Mouse (Mus musculus) hindbrain, embryonic 15.5 days (tissue): Measurements from ENCODE around the gene Tax1bp1. TPM values are rescaled to one million over a fixed set of nuclear protein-coding genes. Genes with fewer than 3 reads are reported as not detected.

Experiments
- ATAC-seq: fragments of 200-750 bp; cut with Nextera tagmentation; 2 replicates; pipeline ENCODE4 v1.8.0; 2017; ENCODE audit warnings: low read depth, moderate number of reproducible peaks, moderate TSS enrichment; ENCODE audit not compliant: low FRiP score
- H3K27ac ChIP-seq: fragments of 300-500 bp; sonication (generic); replicated peaks from 2 replicates; pipeline ENCODE4 v1.5.1; 2015; ENCODE audit warnings: mild to moderate bottlenecking, inconsistent platforms
- H3K27me3 ChIP-seq: fragments of 300-500 bp; sonication (generic); 2 replicates; pipeline ENCODE4 v1.6.1; 2015; ENCODE audit warnings: control low read depth, inconsistent platforms
- H3K36me3 ChIP-seq: fragments of 300-500 bp; sonication (generic); 2 replicates; pipeline ENCODE4 v1.6.1; 2015; ENCODE audit warnings: control low read depth, inconsistent platforms
- H3K4me1 ChIP-seq: fragments of 300-500 bp; sonication (generic); replicated peaks from 2 replicates; pipeline ENCODE4 v1.6.1; 2015; ENCODE audit warnings: control low read depth, inconsistent platforms
- H3K4me2 ChIP-seq: fragments of 300-500 bp; sonication (generic); 2 replicates; pipeline ENCODE4 v1.6.1; 2015; ENCODE audit warnings: moderate library complexity, mild to moderate bottlenecking, inconsistent platforms
- H3K4me3 ChIP-seq: fragments of 300-500 bp; sonication (generic); 2 replicates; pipeline ENCODE4 v1.5.1; 2015; ENCODE audit warnings: mild to moderate bottlenecking, inconsistent platforms
- H3K9ac ChIP-seq: fragments of 300-500 bp; sonication (generic); 2 replicates; pipeline ENCODE4 v1.6.1; 2015; ENCODE audit warnings: inconsistent platforms
- H3K9me3 ChIP-seq: fragments of 300-500 bp; sonication (generic); 2 replicates; pipeline ENCODE4 v1.6.1; 2016; ENCODE audit warnings: control low read depth, inconsistent platforms
- whole genome bisulfite sequencing: fragments of 180-500 bp; shearing (Covaris S2); methylation state at CpG from one replicate; pipeline ENCODE4 v1.1.7; 2015; 5-methylcytosine and 5-hydroxymethylcytosine counted together
- polyA plus RNA-seq: library from polyadenylated mRNA; unstranded; fragments of >200 nt; fragmentation: Nextera tagmentation; extraction: Ambion mirVana; gene quantifications from 2 replicates; pipeline ENCODE4 v1.2.1, GENCODE M21; 2015

Gene Tax1bp1
- polyA plus RNA-seq, 1 experiment from 2014 or later, result 142 TPM

DNA sequence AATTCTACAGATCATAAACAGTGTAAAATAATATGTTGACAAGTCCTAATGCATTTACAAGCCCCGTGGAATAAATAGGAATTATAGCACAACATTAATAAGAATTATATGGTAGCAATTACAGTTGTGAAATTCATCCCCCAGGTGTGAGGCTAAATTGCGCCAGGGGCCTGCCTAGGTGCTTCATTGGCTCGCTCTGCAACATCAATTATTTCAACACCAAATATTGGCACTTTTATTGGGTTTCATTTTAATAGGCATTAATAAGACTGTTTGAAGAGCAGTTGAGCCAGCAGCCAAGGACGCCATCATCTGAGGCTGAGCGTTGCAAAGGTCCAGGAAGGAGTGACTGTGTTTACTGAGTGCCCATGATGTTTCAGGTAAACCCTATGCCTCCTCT, 65.0 kb downstream of the Tax1bp1 start:
- 0 out of 2 replicates have a peak, but pooled peaks cover 4% of the 10 kb centered on the region for H3K36me3 ChIP-seq
- H3K4me3 ChIP-seq, result no peak overlapping the region
- no peak for ATAC-seq
- no peaks in the 10 kb centered on the region for H3K9me3 ChIP-seq
- 89% methylated on average over 5 of the region's 5 CpGs for WGBS
- H3K4me2 ChIP-seq, result no peak overlapping the region
- H3K27me3 ChIP-seq, result no peaks in the 10 kb centered on the region
- H3K27ac ChIP-seq, result no peak overlapping the region
- H3K9ac ChIP-seq, result no peak overlapping the region
- H3K4me1 ChIP-seq, result peaks cover 5% of the 10 kb centered on the region

GRCm38 (mm10) chr6:52779546-52779945, 66.0 kb downstream of the Tax1bp1 start:
- H3K9ac ChIP-seq, result no peak overlapping the region
- no peak overlapping the region for H3K27ac ChIP-seq
- H3K4me1 ChIP-seq, result peaks cover 5% of the 10 kb centered on the region
- no peak overlapping the region for H3K4me3 ChIP-seq
- H3K27me3 ChIP-seq, result no peaks in the 10 kb centered on the region
- H3K36me3 ChIP-seq, result 0 out of 2 replicates have a peak, but pooled peaks cover 4% of the 10 kb centered on the region
- no peak for ATAC-seq
- H3K9me3 ChIP-seq, result no peaks in the 10 kb centered on the region
- WGBS, result 82% methylated on average over 5 of the region's 5 CpGs
- no peak overlapping the region for H3K4me2 ChIP-seq

DNA sequence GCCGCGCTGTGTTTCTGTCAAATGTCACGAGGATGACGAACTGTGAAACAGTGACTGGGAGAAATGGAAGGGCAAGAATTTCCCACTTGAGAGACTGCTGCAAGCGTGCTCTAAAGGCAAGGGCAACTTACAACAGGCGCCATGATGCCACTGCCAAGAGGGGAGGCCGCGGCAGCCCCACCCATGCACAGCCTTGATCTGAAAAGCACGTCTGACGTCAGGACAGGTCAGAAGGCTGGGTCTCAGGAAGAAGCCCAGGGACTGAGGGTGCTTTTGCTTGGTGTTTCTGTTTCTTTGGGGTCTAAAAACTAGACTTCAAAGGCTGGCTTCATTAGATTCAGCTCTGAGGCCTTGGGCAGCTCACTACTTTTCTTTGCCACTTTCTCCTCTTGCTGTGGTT, 76.8 kb downstream of the Tax1bp1 start:
- H3K36me3 ChIP-seq, result no peaks in the 10 kb centered on the region
- H3K27me3 ChIP-seq, result no peaks in the 10 kb centered on the region
- 75% methylated on average over 10 of the region's 10 CpGs for WGBS
- H3K4me1 ChIP-seq, result peaks cover 13% of the 10 kb centered on the region
- H3K4me3 ChIP-seq, result no peak overlapping the region
- no peaks in the 10 kb centered on the region for H3K9me3 ChIP-seq
- H3K27ac ChIP-seq, result no peak overlapping the region
- H3K4me2 ChIP-seq, result no peak overlapping the region
- ATAC-seq, result no peak
- no peak overlapping the region for H3K9ac ChIP-seq

DNA sequence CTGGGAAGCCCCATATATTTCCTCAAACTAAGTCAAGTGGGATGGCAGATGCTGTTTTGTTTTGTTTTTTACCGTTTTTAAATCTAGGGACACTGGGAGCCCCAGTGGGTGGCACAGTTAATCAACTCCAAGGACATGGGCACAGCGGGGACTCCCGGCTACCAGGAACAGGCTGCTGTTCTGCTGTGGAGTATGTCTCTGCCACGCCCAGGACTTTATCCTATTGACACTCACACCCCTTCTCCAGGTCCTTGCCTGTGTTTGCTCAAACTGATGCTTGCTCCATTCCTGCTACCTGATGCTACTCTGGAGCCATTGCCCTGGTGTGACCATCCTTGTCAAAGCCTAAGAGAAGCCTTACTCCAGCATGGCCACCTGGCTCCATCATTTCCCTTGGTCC, 77.3 kb downstream of the Tax1bp1 start:
- Histone ChIP-seq H3K9ac (no peak overlapping the region), H3K4me1 (peaks cover 18% of the 10 kb centered on the region), H3K4me2 (no peak overlapping the region), H3K9me3 (no peaks in the 10 kb centered on the region), H3K27me3 (no peaks in the 10 kb centered on the region), H3K27ac (no peak overlapping the region), H3K4me3 (no peak overlapping the region), H3K36me3 (no peaks in the 10 kb centered on the region)
- ATAC-seq, result no peak
- 83% methylated on average over 4 of the region's 4 CpGs for WGBS

DNA sequence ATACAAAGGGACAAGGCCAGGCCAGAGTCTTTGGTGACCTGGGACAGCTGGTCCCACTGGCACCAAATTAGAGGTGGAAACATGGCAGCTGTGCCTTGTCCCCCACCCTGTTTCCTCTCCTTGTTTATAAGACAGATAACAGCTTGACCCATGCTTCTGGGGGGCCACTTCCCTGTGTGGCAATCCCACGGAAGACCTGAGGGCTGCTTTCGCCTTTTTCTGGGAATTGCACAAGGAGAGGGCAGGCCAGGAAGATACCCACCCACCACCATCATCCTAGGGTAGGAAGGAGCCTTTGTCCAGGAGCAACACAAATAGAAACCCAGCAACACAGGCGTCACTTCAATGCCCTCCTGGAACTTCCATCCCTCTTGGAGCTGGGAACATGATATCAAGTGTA, 78.9 kb downstream of the Tax1bp1 start:
- Histone ChIP-seq H3K27me3 (no peaks in the 10 kb centered on the region), H3K4me1 (peaks cover 30% of the 10 kb centered on the region), H3K9me3 (no peaks in the 10 kb centered on the region), H3K27ac (no peak overlapping the region), H3K36me3 (no peaks in the 10 kb centered on the region), H3K9ac (no peak overlapping the region), H3K4me3 (no peak overlapping the region), H3K4me2 (no peak overlapping the region)
- ATAC-seq, result no peak
- WGBS, result 81% methylated on average over 3 of the region's 3 CpGs

GRCm38 (mm10) chr6:52795029-52795841, 81.7 kb downstream of the Tax1bp1 start:
- Histone ChIP-seq H3K27me3 (no peaks in the 10 kb centered on the region), H3K4me1 (peaks cover 31% of the 10 kb centered on the region), H3K9ac (no peak overlapping the region), H3K27ac (peak overlapping the region; percentile 18; the same call in 1 of the 2 replicates), H3K4me2 (no peak overlapping the region), H3K36me3 (no peaks in the 10 kb centered on the region), H3K4me3 (no peak overlapping the region), H3K9me3 (no peaks in the 10 kb centered on the region)
- ATAC-seq, result no peak
- WGBS, result 58% methylated on average over 16 of the region's 16 CpGs

- no peaks in the 10 kb centered on the region for H3K36me3 ChIP-seq
- peaks cover 31% of the 10 kb centered on the region for H3K4me1 ChIP-seq
- 57% methylated on average over 9 of the region's 9 CpGs for WGBS
- no peak overlapping the region for H3K4me3 ChIP-seq
- H3K9ac ChIP-seq, result no peak overlapping the region
- no peaks in the 10 kb centered on the region for H3K9me3 ChIP-seq
- H3K4me2 ChIP-seq, result no peak overlapping the region
- no peaks in the 10 kb centered on the region for H3K27me3 ChIP-seq
- peak overlapping the region; percentile 18; the same call in 1 of the 2 replicates for H3K27ac ChIP-seq
- peak; percentile 48; the same call in 1 of the 2 replicates for ATAC-seq
These were observed 82.6 kb downstream of the Tax1bp1 start for GRCm38 (mm10) chr6:52796035-52796598.

GRCm38 (mm10) chr6:52796691-52797090, 83.2 kb downstream of the Tax1bp1 start:
- peaks cover 31% of the 10 kb centered on the region for H3K4me1 ChIP-seq
- no peaks in the 10 kb centered on the region for H3K27me3 ChIP-seq
- ATAC-seq, result no peak
- H3K4me3 ChIP-seq, result no peak overlapping the region
- H3K9me3 ChIP-seq, result no peaks in the 10 kb centered on the region
- 73% methylated on average over 1 of the region's 1 CpGs for WGBS
- no peaks in the 10 kb centered on the region for H3K36me3 ChIP-seq
- H3K4me2 ChIP-seq, result no peak overlapping the region
- no peak overlapping the region for H3K9ac ChIP-seq
- H3K27ac ChIP-seq, result 0 out of 2 replicates have a peak overlapping the region, but pooled peaks have one; percentile 18

DNA sequence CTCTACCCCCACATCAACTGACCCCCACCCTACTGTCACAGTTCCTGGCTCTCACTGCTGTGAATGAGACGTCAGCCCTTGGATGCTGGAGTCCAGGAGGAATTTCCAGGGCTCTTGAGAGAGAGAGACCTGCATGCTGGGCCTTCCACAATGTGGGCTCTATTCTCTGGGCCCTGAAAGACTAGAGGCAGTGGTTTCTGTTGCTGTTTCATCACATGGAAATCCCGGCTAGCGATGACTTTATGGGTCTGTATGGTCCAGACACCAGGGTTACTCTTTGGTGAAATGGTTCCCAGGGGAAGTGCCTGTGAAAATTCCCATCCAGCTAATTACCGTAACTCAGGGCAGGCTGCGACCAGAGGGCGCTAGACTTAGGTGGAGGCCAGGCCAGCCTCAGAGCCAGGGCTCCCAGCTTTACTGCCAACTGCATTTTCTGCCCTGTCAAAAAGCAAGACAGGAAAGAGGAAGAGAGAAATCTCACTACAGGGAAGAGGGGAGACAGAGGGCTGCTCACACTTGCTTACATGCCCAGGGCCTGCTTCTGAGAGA, 83.8 kb downstream of the Tax1bp1 start:
- H3K4me1 ChIP-seq, result peaks cover 31% of the 10 kb centered on the region
- no peak overlapping the region for H3K4me2 ChIP-seq
- H3K36me3 ChIP-seq, result no peaks in the 10 kb centered on the region
- no peak overlapping the region for H3K4me3 ChIP-seq
- H3K27me3 ChIP-seq, result no peaks in the 10 kb centered on the region
- no peak overlapping the region for H3K9ac ChIP-seq
- H3K9me3 ChIP-seq, result no peaks in the 10 kb centered on the region
- H3K27ac ChIP-seq, result no peak overlapping the region
- ATAC-seq, result no peak
- 42% methylated on average over 6 of the region's 6 CpGs for WGBS

- Histone ChIP-seq H3K4me1 (peaks cover 7% of the 10 kb centered on the region; the same call in 1 of the 2 replicates), H3K4me2 (no peak overlapping the region), H3K9ac (no peak overlapping the region), H3K27me3 (no peaks in the 10 kb centered on the region), H3K36me3 (no peaks in the 10 kb centered on the region), H3K4me3 (no peak overlapping the region), H3K9me3 (no peaks in the 10 kb centered on the region), H3K27ac (no peak overlapping the region)
- 66% methylated on average over 9 of the region's 9 CpGs for WGBS
- ATAC-seq, result no peak
These were observed 88.7 kb downstream of the Tax1bp1 start for GRCm38 (mm10) chr6:52802181-52802580.

- no peak overlapping the region for H3K27ac ChIP-seq
- no peak overlapping the region for H3K4me3 ChIP-seq
- over 99% methylated on average over 3 of the region's 3 CpGs for WGBS
- no peaks in the 10 kb centered on the region for H3K4me1 ChIP-seq
- no peaks in the 10 kb centered on the region for H3K36me3 ChIP-seq
- H3K27me3 ChIP-seq, result no peaks in the 10 kb centered on the region
- H3K4me2 ChIP-seq, result no peak overlapping the region
- H3K9ac ChIP-seq, result no peak overlapping the region
- no peaks in the 10 kb centered on the region for H3K9me3 ChIP-seq
- no peak for ATAC-seq
These were observed 91.8 kb downstream of the Tax1bp1 start for GRCm38 (mm10) chr6:52805237-52805856.
